Mouse (Mus musculus) fibroblast of lung, adult 2 months (primary cell): ENCODE measurements around the gene Ube2g1.
"Not testable (repeated sequence)": the region's sequence is repeated elsewhere in the genome, so short reads cannot be mapped to it uniquely, and the experiment has no call there.

Source experiments
- DNase-seq: peaks from one replicate; pipeline ENCODE4 v3.0.0-alpha.2; 2011; ENCODE audit warnings: low read depth

Gene Ube2g1

GRCm38 (mm10) chr11:72607469-72608070 is 487 bp downstream of the Ube2g1 start:
- DNase-seq, result no peak

GRCm38 (mm10) chr11:72608071-72608679 is 1.1 kb downstream of the Ube2g1 start:
- DNase-seq, result peak; percentile 85

- no peak for DNase-seq
Observed at GRCm38 (mm10) chr11:72609242-72609641, 2.2 kb downstream of the Ube2g1 start.

GRCm38 (mm10) chr11:72614336-72614735 is 7.3 kb downstream of the Ube2g1 start:
- not testable (repeated sequence) for DNase-seq

GRCm38 (mm10) chr11:72615931-72616330 is 8.8 kb downstream of the Ube2g1 start:
- no peak for DNase-seq

GRCm38 (mm10) chr11:72618476-72618875 is 11.4 kb downstream of the Ube2g1 start:
- DNase-seq, result no peak

GRCm38 (mm10) chr11:72642730-72643129 is 35.6 kb downstream of the Ube2g1 start:
- DNase-seq, result no peak

- no peak for DNase-seq
Observed at GRCm38 (mm10) chr11:72645386-72645785, 38.3 kb downstream of the Ube2g1 start.

- DNase-seq, result no peak
Observed at GRCm38 (mm10) chr11:72650347-72650746, 43.3 kb downstream of the Ube2g1 start.

GRCm38 (mm10) chr11:72659918-72660317 is 52.8 kb downstream of the Ube2g1 start:
- DNase-seq, result no peak

- DNase-seq, result no peak
Observed at GRCm38 (mm10) chr11:72660359-72660758, 53.3 kb downstream of the Ube2g1 start.

GRCm38 (mm10) chr11:72664641-72665040 is 57.6 kb downstream of the Ube2g1 start:
- DNase-seq, result no peak

- DNase-seq, result no peak
Observed at GRCm38 (mm10) chr11:72670634-72671033, 63.6 kb downstream of the Ube2g1 start.

GRCm38 (mm10) chr11:72671294-72671988 is 64.4 kb downstream of the Ube2g1 start:
- DNase-seq, result no peak

GRCm38 (mm10) chr11:72672438-72672837 is 65.4 kb downstream of the Ube2g1 start:
- no peak for DNase-seq

- DNase-seq, result no peak
Observed at GRCm38 (mm10) chr11:72675280-72675679, 68.2 kb downstream of the Ube2g1 start.

- DNase-seq, result no peak
Observed at GRCm38 (mm10) chr11:72680726-72681125, 73.6 kb downstream of the Ube2g1 start.

GRCm38 (mm10) chr11:72683402-72683801 is 76.3 kb downstream of the Ube2g1 start:
- DNase-seq, result no peak

GRCm38 (mm10) chr11:72686697-72687096 is 79.6 kb downstream of the Ube2g1 start:
- DNase-seq, result no peak

GRCm38 (mm10) chr11:72688242-72688641 is 81.2 kb downstream of the Ube2g1 start:
- DNase-seq, result no peak

GRCm38 (mm10) chr11:72689115-72689514 is 82.0 kb downstream of the Ube2g1 start:
- DNase-seq, result no peak

- DNase-seq, result peak; percentile 88
Observed at GRCm38 (mm10) chr11:72689551-72690510, 82.7 kb downstream of the Ube2g1 start, which contains the start of gene Ankfy1. TSS of gene Ankfy1 (plus strand) at chr11:72690006.
